Mouse (Mus musculus) thymus, adult 2 months (tissue): ENCODE results near the gene Rabep2.
"Not testable (repeated sequence)": the region's sequence is repeated elsewhere in the genome, so short reads cannot be mapped to it uniquely, and the experiment has no call there.

Source experiments
- CTCF ChIP-seq: fragments of 200-500 bp; IDR thresholded peaks from 2 replicates; pipeline ENCODE4 v1.5.1; 2012; ENCODE audit warnings: mild to moderate bottlenecking, control low read depth, low read length, moderate library complexity, borderline replicate concordance; ENCODE audit not compliant: control insufficient read depth, poor library complexity, insufficient read depth; ENCODE audit errors: extremely low read depth
- POLR2A ChIP-seq: fragments of 200-500 bp; IDR thresholded peaks from 2 replicates; pipeline ENCODE4 v1.6.1; 2012; ENCODE audit warnings: mild to moderate bottlenecking, low read length, control low read depth, moderate library complexity; ENCODE audit not compliant: control insufficient read depth, poor library complexity, insufficient read depth; ENCODE audit errors: extremely low read depth

GRCm38 (mm10) chr7:126487617-126488385 is 59.2 kb downstream of the Rabep2 start:
- not testable (repeated sequence) for TF ChIP-seq POLR2A, CTCF
